Mouse (Mus musculus) olfactory bulb, adult 2 months (tissue): ENCODE measurements around the gene F11r. TPM values are rescaled to one million over a fixed set of nuclear protein-coding genes. Genes with fewer than 3 reads are reported as not detected.

ENCODE experiments used
- H3K27ac ChIP-seq: fragments of 200-500 bp; 2 replicates; pipeline ENCODE4 v1.5.1; 2012; ENCODE audit warnings: low read depth, low read length; ENCODE audit not compliant: insufficient read depth
- H3K4me1 ChIP-seq: fragments of 200-500 bp; 2 replicates; pipeline ENCODE4 v1.6.1; 2012; ENCODE audit warnings: low read length; ENCODE audit not compliant: control insufficient read depth, insufficient read depth
- H3K4me3 ChIP-seq: fragments of 200-500 bp; 2 replicates; pipeline ENCODE4 v1.5.1; 2012; ENCODE audit warnings: mild to moderate bottlenecking, low read depth, low read length, moderate library complexity; ENCODE audit not compliant: insufficient read depth
- CTCF ChIP-seq: fragments of 200-500 bp; IDR thresholded peaks from 2 replicates; pipeline ENCODE4 v1.5.1; 2012; ENCODE audit warnings: low read depth, mild to moderate bottlenecking, low read length, moderate library complexity; ENCODE audit not compliant: insufficient read depth
- POLR2A ChIP-seq: fragments of 200-500 bp; IDR thresholded peaks from 2 replicates; pipeline ENCODE4 v1.6.1; 2012; ENCODE audit warnings: mild to moderate bottlenecking, low read depth, low read length, moderate library complexity; ENCODE audit not compliant: insufficient read depth
- WGBS: fragments of 180-500 bp; shearing (Covaris S2); methylation state at CpG from one replicate; pipeline ENCODE4 v1.1.7; 2018; 5-methylcytosine and 5-hydroxymethylcytosine counted together
- polyA plus RNA-seq: library from polyadenylated mRNA; stranded (reverse); fragments of >200 nt; gene quantifications from 2 replicates; pipeline ENCODE4 v1.2.4, GENCODE M21; 2012; ENCODE audit warnings: low replicate concordance; ENCODE audit not compliant: missing spikeins, insufficient read depth, insufficient read length

The F11r gene
- polyA plus RNA-seq, 1 experiment: not detected

GRCm38 (mm10) chr1:171473506-171473905 lies 36.2 kb downstream of the F11r start:
- TF ChIP-seq POLR2A (no peak), CTCF (no peak)
- no peak overlapping the region for H3K27ac ChIP-seq
- no peaks in the 10 kb centered on the region for H3K4me1 ChIP-seq
- H3K4me3 ChIP-seq: no peak overlapping the region
- 81% methylated on average over 4 of the region's 4 CpGs for WGBS

DNA sequence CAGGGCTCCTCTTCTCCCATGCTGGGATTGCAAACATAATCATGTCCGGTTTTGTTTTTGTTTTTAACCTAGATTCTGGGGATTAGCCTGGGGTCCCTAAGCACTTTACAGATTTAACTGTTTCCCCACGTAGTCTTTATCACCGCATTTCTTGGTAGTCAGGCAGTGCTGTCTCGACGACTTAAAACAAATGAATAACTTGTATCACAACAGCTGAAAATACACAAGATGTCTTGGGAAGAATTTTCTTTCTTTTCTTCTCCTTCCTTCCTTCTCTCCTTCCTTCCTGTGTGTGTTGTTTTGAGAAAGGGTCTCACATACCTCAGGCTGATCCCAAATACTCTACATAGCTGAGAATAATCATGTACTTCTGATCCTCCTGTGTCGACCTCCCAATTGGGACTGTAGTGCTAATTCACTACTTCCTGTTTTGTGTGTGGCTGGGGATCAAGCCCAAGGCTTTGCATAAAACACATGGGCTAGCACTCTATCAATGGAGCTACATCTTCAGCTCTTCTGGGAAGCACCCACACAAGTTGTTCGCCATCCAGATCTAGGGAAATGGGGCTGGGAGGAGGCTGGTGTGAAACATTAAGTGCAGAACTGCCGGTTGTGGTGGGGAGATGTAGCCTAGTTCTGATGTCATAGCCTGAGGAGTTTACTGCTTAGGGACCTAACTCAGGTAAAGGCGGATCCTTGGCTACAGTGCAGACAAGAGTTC lies 36.7 kb downstream of the F11r start:
- TF ChIP-seq CTCF (no peak), POLR2A (no peak)
- H3K4me1 ChIP-seq: no peaks in the 10 kb centered on the region
- H3K4me3 ChIP-seq: no peak overlapping the region
- H3K27ac ChIP-seq: no peak overlapping the region
- 69% methylated on average over 9 of the region's 9 CpGs for WGBS

GRCm38 (mm10) chr1:171477123-171477522 lies 39.8 kb downstream of the F11r start:
- TF ChIP-seq POLR2A (no peak), CTCF (no peak)
- H3K4me3 ChIP-seq: no peak overlapping the region
- H3K27ac ChIP-seq: no peak overlapping the region
- no peaks in the 10 kb centered on the region for H3K4me1 ChIP-seq
- WGBS: 85% methylated on average over 8 of the region's 8 CpGs

- TF ChIP-seq POLR2A (no peak), CTCF (no peak)
- Histone ChIP-seq H3K4me1 (no peaks in the 10 kb centered on the region), H3K4me3 (peak overlapping the region; percentile 17; the same call in 1 of the 2 replicates), H3K27ac (no peak overlapping the region)
- WGBS: 65% methylated on average over 27 of the region's 27 CpGs
Measured at GRCm38 (mm10) chr1:171477758-171478545, 40.6 kb downstream of the F11r start.

DNA sequence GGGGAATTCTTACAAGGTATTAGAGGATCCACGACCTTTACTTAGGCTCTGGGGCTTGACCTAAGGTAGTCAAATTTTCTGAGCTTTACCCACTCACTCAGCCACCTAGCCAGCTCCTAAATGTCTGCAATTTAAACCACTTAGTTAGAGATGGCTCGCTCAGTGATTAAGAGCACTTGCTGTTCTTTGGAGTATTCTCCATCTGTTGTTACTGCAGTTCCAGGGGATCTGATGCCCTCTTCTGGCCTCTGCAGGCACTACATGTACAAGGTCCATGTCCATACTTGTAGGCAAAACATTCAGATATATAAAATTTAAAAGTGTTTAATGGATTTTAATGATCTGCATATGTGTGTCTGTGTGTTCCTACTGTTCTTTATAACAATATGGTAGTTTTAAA lies 41.6 kb downstream of the F11r start:
- Histone ChIP-seq H3K4me1 (no peaks in the 10 kb centered on the region), H3K27ac (no peak overlapping the region), H3K4me3 (no peak overlapping the region)
- 24% methylated on average over 2 of the region's 2 CpGs for WGBS
- no peak for TF ChIP-seq CTCF
- TF ChIP-seq POLR2A: no peak

DNA sequence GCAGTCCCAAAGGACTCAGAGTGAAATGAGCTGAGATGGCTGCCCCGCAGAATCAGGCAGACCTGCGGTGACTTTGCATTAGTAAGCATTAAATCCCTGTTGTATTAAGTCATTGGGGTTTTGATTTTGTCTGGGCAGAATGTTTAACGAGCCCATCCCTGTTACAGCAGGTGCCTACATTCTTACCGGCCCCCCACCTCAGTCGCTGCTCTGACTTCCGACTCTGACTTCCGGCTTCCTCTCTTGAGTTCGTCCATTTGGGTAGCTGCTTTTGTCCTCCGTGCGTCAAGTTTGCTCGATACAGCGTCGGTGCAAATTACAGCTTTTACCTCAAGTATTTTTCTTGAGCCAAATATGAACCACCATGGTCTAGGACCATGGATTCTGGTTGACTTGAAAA lies 56.9 kb downstream of the F11r start:
- TF ChIP-seq POLR2A: no peak
- TF ChIP-seq CTCF: no peak
- Histone ChIP-seq H3K4me1 (no peaks in the 10 kb centered on the region), H3K4me3 (no peak overlapping the region), H3K27ac (no peak overlapping the region)
- 86% methylated on average over 13 of the region's 13 CpGs for WGBS

GRCm38 (mm10) chr1:171495371-171495770 lies 58.0 kb downstream of the F11r start:
- Histone ChIP-seq H3K4me3 (no peak overlapping the region), H3K27ac (no peak overlapping the region), H3K4me1 (no peaks in the 10 kb centered on the region)
- 94% methylated on average over 6 of the region's 6 CpGs for WGBS
- TF ChIP-seq CTCF (no peak), POLR2A (no peak)

DNA sequence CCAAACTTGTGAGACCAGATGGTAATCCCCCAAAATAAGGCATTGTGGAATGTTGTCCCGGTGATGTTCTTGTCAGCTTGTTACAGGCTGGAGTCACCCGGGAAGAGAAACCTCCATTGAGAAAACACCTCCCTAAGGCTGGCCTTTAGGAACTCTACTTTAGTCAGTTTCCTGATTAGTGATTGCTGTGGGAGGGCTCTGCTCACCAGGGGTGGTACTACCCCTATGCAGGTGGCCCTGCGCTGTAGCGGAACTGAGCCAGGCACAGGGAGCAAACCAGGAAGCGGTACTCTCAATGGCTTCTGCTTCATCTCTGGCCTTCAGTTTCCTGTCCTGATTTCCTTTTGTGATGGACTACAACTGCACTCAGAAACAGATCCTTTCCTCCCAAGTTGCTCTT lies 62.5 kb downstream of the F11r start:
- 73% methylated on average over 5 of the region's 5 CpGs for WGBS
- Histone ChIP-seq H3K27ac (no peak overlapping the region), H3K4me1 (no peaks in the 10 kb centered on the region), H3K4me3 (no peak overlapping the region)
- TF ChIP-seq POLR2A: no peak
- no peak for TF ChIP-seq CTCF

DNA sequence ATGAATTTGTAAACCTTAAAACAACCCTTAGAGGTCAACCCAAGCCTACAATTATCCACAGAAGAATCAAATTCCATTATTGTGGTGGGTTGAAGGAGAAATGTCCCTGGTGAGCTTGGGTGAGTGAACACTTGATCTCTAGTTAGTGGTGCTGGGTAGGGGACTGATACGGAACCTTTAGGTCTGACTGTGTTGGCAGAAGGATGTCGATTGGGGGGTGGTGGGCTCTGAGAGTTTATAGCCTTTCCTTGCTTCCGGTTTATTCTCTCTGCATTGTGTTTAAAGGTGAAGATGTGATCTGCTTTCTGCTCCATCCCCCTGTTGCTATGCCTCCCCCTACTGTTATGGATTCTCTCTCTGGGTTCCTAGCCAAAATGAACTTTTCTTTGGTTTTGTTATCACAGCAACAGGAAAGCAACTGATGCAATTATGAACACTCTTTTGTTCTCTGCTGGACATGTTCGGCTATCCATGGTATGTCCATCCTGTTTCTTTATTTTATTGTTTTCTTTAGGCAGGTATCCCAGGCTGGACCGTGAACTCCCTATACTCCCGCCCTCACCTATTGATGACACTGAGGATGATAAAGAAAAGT lies 63.8 kb downstream of the F11r start:
- Histone ChIP-seq H3K4me1 (no peaks in the 10 kb centered on the region), H3K4me3 (no peak overlapping the region), H3K27ac (no peak overlapping the region)
- no peak for TF ChIP-seq POLR2A
- no peak for TF ChIP-seq CTCF
- 62% methylated on average over 6 of the region's 6 CpGs for WGBS
